10 mouse cellular contexts compared by ENCODE assay signal in genomic region chr7:74408601-74409323, GRCm38 (mm10).
DNase-seq lines count a peak whose midpoint lies in the region; ATAC-seq and TF ChIP-seq lines count a peak whose summit lies in the region.
"Had no signal": no experiment of that assay in that cellular context is flagged by ENCODE, and none has a peak within 500 bp of the region (broad histone marks: within the 10 kb centered on the region; RNA-seq: fewer than 3 reads in every experiment).

No protein-coding gene starts in this region.

- no peaks in the 10 kb centered on the region for H3K27me3 ChIP-seq in C2C12 (ENCODE audit: control insufficient read depth, insufficient read depth, insufficient read length)
- H3K27me3 ChIP-seq in cerebellum, adult 2 months (ENCODE audit: control insufficient read depth, insufficient read depth, low read length), result no peaks in the 10 kb centered on the region
- no peaks in the 10 kb centered on the region for H3K27me3 ChIP-seq in kidney, embryonic 16.5 days (ENCODE audit: insufficient read depth, low read length)

- no peaks in the 10 kb centered on the region for H3K79me2 ChIP-seq in C2C12 (ENCODE audit: control insufficient read depth, insufficient read depth)

- TF ChIP-seq CTCF in C2C12 (IDR thresholded peaks at IDR 0.05; ENCODE audit: control insufficient read depth, insufficient read depth, insufficient read length), result no peak
- TF ChIP-seq CTCF in cerebellum, adult 2 months (IDR thresholded peaks at IDR 0.05; ENCODE audit: borderline replicate concordance, insufficient read depth, low read depth, low read length), result no peak

- peaks cover 20% of the 10 kb centered on the region for H3K4me1 ChIP-seq in cerebellum, adult 2 months (ENCODE audit: control insufficient read depth, insufficient read depth, low read length)
- peaks cover 8% of the 10 kb centered on the region; the same call in 1 of the 2 replicates for H3K4me1 ChIP-seq in kidney, embryonic 16.5 days (ENCODE audit: insufficient read depth, low read length)

- peak overlapping the region; percentile 42 for H3K27ac ChIP-seq in cerebellum, adult 2 months (ENCODE audit: insufficient read depth, low read length)
- H3K27ac ChIP-seq in kidney, embryonic 16.5 days (ENCODE audit: low read length), result no peak overlapping the region

- H3ac ChIP-seq in C2C12 (ENCODE audit: control insufficient read depth, insufficient read length, low read depth), result no peak overlapping the region

- DNase-seq in heart, adult 11 months, result peak; percentile 98
- no peak for DNase-seq in heart, adult 8-10 months (ENCODE audit: low spot score)
- DNase-seq in cerebellum, adult 2 months, result peak; percentile 72 to 87
- no peak for DNase-seq in frontal cortex, postnatal 14 days (ENCODE audit: low spot score in 2 of 2)
- no peak for DNase-seq in embryo, embryonic 10.5 days (ENCODE audit: low spot score)
- DNase-seq: right cerebral cortex, postnatal 25 days had no signal

- ATAC-seq in kidney, embryonic 16.5 days (ENCODE audit: low FRiP score, low TSS enrichment), result peak; percentile 73; the same call in 1 of the 2 replicates
- no peak for ATAC-seq in CD4-positive, CD25-positive, alpha-beta regulatory T cell, adult 4 months

- H3K9me3 ChIP-seq in kidney, embryonic 16.5 days (ENCODE audit: low read length), result no peaks in the 10 kb centered on the region

- H3K4me2 ChIP-seq in kidney, embryonic 16.5 days (replicated peaks; ENCODE audit: low read depth, low read length), result no peak overlapping the region

- no peak for TF ChIP-seq POLR2A in cerebellum, adult 2 months (IDR thresholded peaks at IDR 0.05; ENCODE audit: borderline replicate concordance, insufficient read depth, low read length)

- H3K36me3 ChIP-seq in C2C12 (ENCODE audit: control insufficient read depth, insufficient read depth), result no peaks in the 10 kb centered on the region
- no peaks in the 10 kb centered on the region for H3K36me3 ChIP-seq in kidney, embryonic 16.5 days (ENCODE audit: insufficient read depth, low read length)
- H3K36me3 ChIP-seq: G1E had no signal

- no peak overlapping the region for H3K4me3 ChIP-seq in C2C12 (ENCODE audit: insufficient read depth, poor library complexity, severe bottlenecking)
- no peak overlapping the region for H3K4me3 ChIP-seq in cerebellum, adult 2 months (replicated peaks; ENCODE audit: insufficient read depth, low read depth, low read length)
- no peak overlapping the region for H3K4me3 ChIP-seq in kidney, embryonic 16.5 days (ENCODE audit: low read length)

- 25% methylated on average over 13 of the region's 13 CpGs for WGBS in cerebellum, adult 2 months
- 58% methylated on average over 13 of the region's 13 CpGs for WGBS in kidney, embryonic 16.5 days

- no peaks in the 10 kb centered on the region for H3K79me3 ChIP-seq in C2C12 (ENCODE audit: low read depth)

- no peak overlapping the region for H3K9ac ChIP-seq in kidney, embryonic 16.5 days (replicated peaks; ENCODE audit: low read length)

TF ChIP-seq in C2C12, 6 proteins besides CTCF, POLR2A, EP300 and RAD21:
- no peak for TF ChIP-seq FOSL1 (IDR thresholded peaks at IDR 0.05; ENCODE audit: insufficient read depth, low read length, poor library complexity, severe bottlenecking)
- TF ChIP-seq CEBPB (IDR thresholded peaks at IDR 0.05; ENCODE audit: low read depth), result no peak
- peak; percentile 77 for TF ChIP-seq MYOD1 (IDR thresholded peaks at IDR 0.05; ENCODE audit: control insufficient read depth, insufficient read length, low read depth)
- TF ChIP-seq USF1 (IDR thresholded peaks at IDR 0.05; ENCODE audit: low read depth), result no peak

Comparison
In these comparisons a context has a peak if more than half of its experiments do, and no peak if none do; other contexts are left out.
1. DNase-seq: peak in heart, adult 11 months (single experiment) and cerebellum, adult 2 months (2 of 2); none in heart, adult 8-10 months (single experiment), frontal cortex, postnatal 14 days (0 of 2) and embryo, embryonic 10.5 days (single experiment).